Mouse (Mus musculus) erythroblast, embryonic 14.5 days (primary cell): ENCODE measurements around the gene Ahnak.

Source experiments
- GATA1 ChIP-seq: IDR thresholded peaks from 2 replicates; pipeline ENCODE4 v1.6.1; 2012; ENCODE audit warnings: low read length, inconsistent platforms, mixed read lengths
- TAL1 ChIP-seq: IDR thresholded peaks from 3 replicates; pipeline ENCODE4 v1.6.1; 2012; ENCODE audit warnings: low read length, inconsistent platforms, mixed read lengths

- TF ChIP-seq TAL1 = no peak
- TF ChIP-seq GATA1 = no peak
These were observed 43.5 kb downstream of the Ahnak start for GRCm38 (mm10) chr19:9032502-9033129.
